Mouse (Mus musculus): ENCODE data around the gene Ptprn2. TPM values are rescaled to one million over a fixed set of nuclear protein-coding genes. Genes with fewer than 3 reads are reported as not detected.

Gene Ptprn2
- polyA plus RNA-seq, 1 experiment from 2014 or later: 22.1 TPM

GRCm38 (mm10) chr12:116533281-116533680 is 47.8 kb downstream of the Ptprn2 start:
- ATAC-seq (replicated peaks): no peak
- Histone ChIP-seq H3K9me3 (no peaks in the 10 kb centered on the region), H3K27ac (no peak overlapping the region), H3K4me1 (no peaks in the 10 kb centered on the region), H3K4me2 (no peak overlapping the region), H3K36me3 (replicated peaks) (no peaks in the 10 kb centered on the region), H3K4me3 (no peak overlapping the region), H3K27me3 (replicated peaks) (no peaks in the 10 kb centered on the region), H3K9ac (no peak overlapping the region)

GRCm38 (mm10) chr12:116539305-116539704 is 53.8 kb downstream of the Ptprn2 start:
- Histone ChIP-seq H3K4me3 (no peak overlapping the region), H3K27me3 (replicated peaks) (no peaks in the 10 kb centered on the region), H3K4me2 (no peak overlapping the region), H3K27ac (no peak overlapping the region), H3K4me1 (no peaks in the 10 kb centered on the region), H3K9me3 (no peaks in the 10 kb centered on the region), H3K36me3 (replicated peaks) (no peaks in the 10 kb centered on the region), H3K9ac (no peak overlapping the region)
- 85% methylated on average over 1 of the region's 1 CpGs for WGBS
- ATAC-seq (replicated peaks): no peak

DNA sequence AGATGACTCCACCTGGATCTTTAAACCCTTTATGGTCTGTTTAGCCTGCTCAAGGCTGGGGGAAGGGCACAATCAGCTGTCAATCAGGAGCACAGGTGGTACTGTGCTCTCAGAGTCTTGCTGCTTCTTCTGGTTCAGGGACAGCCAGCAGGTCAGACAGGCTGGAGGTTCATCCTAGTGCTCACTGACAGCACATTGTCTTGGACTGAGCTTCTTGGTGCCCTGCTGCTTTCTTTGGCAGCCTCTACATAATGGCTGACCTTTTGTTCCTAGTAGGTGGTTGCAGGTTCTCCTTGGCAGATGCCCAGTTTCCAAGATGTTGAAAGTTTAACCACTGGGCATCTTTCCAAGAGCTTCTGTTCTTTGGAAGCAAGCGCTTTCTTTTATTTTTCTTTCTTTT is 55.1 kb downstream of the Ptprn2 start:
- Histone ChIP-seq H3K9me3 (no peaks in the 10 kb centered on the region), H3K27me3 (replicated peaks) (no peaks in the 10 kb centered on the region), H3K27ac (no peak overlapping the region), H3K4me1 (no peaks in the 10 kb centered on the region), H3K9ac (no peak overlapping the region), H3K36me3 (replicated peaks) (no peaks in the 10 kb centered on the region), H3K4me2 (no peak overlapping the region), H3K4me3 (no peak overlapping the region)
- no peak for ATAC-seq (replicated peaks)
- 79% methylated on average over 1 of the region's 1 CpGs for WGBS

- no peaks in the 10 kb centered on the region for H3K4me1 ChIP-seq
- no peak overlapping the region for H3K4me3 ChIP-seq
- 0 out of 2 replicates have a peak, but pooled peaks have one; percentile 54 for ATAC-seq (replicated peaks)
- no peaks in the 10 kb centered on the region for H3K36me3 ChIP-seq (replicated peaks)
- H3K27ac ChIP-seq: no peak overlapping the region
- H3K9me3 ChIP-seq: no peaks in the 10 kb centered on the region
- no peak overlapping the region for H3K9ac ChIP-seq
- no peaks in the 10 kb centered on the region for H3K27me3 ChIP-seq (replicated peaks)
- no peak overlapping the region for H3K4me2 ChIP-seq
- 70% methylated on average over 1 of the region's 1 CpGs for WGBS
These were observed 64.5 kb downstream of the Ptprn2 start for GRCm38 (mm10) chr12:116550031-116550430.

DNA sequence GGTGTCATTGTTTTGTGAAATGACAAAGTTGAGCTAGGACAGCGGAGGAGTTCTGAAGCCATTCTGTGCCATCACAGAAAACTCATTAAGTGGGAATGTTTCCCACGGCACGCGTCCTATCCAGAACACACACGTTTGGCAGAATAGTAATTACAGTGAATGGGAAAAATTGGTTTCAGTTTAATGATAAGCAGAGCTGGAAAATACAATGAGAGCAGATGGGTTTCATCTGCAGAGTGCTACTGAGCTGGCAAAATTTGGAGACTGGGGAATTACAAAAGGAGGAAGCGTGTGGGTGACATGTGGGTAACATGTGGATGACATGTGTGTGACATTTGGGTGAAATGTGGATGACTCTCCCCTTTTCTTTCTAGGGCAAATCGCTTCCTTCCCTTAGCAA is 66.0 kb downstream of the Ptprn2 start:
- 82% methylated on average over 7 of the region's 7 CpGs for WGBS
- H3K4me1 ChIP-seq: no peaks in the 10 kb centered on the region
- no peaks in the 10 kb centered on the region for H3K9me3 ChIP-seq

GRCm38 (mm10) chr12:116552306-116552705 is 66.8 kb downstream of the Ptprn2 start:
- no peaks in the 10 kb centered on the region for H3K36me3 ChIP-seq (replicated peaks)
- H3K27me3 ChIP-seq (replicated peaks): no peaks in the 10 kb centered on the region
- no peaks in the 10 kb centered on the region for H3K4me1 ChIP-seq
- H3K9me3 ChIP-seq: no peaks in the 10 kb centered on the region
- 85% methylated on average over 2 of the region's 2 CpGs for WGBS
- no peak overlapping the region for H3K9ac ChIP-seq
- no peak for ATAC-seq (replicated peaks)
- H3K27ac ChIP-seq: no peak overlapping the region
- no peak overlapping the region for H3K4me3 ChIP-seq
- H3K4me2 ChIP-seq: no peak overlapping the region

More for the DNA sequence above, 66.0 kb downstream of the Ptprn2 start:
- Histone ChIP-seq H3K4me3 (no peak overlapping the region), H3K36me3 (replicated peaks) (no peaks in the 10 kb centered on the region), H3K4me2 (no peak overlapping the region), H3K9ac (no peak overlapping the region), H3K27ac (no peak overlapping the region), H3K27me3 (replicated peaks) (no peaks in the 10 kb centered on the region)
- ATAC-seq (replicated peaks): no peak

DNA sequence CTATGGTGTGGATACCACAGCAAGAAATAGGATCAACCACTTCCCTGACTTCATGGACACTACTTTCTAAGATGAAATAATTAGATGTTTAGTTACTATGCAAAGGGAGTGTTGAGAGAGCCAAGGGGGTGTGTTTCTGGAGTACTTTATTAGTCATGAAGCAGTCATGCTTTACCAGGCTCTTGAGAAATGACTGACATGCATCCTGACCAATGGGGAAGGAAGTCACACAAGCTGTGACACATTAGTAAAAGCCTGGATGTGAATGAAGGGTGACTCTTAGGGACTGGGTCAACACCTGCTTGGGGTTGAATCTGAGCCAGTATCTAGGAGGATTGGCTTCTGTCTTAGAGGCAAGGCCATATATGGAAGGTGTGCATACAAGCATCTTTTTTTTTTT is 67.8 kb downstream of the Ptprn2 start:
- Histone ChIP-seq H3K4me2 (no peak overlapping the region), H3K9me3 (no peaks in the 10 kb centered on the region), H3K9ac (no peak overlapping the region), H3K4me1 (no peaks in the 10 kb centered on the region), H3K27ac (no peak overlapping the region), H3K27me3 (replicated peaks) (no peaks in the 10 kb centered on the region), H3K36me3 (replicated peaks) (no peaks in the 10 kb centered on the region), H3K4me3 (no peak overlapping the region)
- ATAC-seq (replicated peaks): no peak

- H3K4me3 ChIP-seq: no peak overlapping the region
- 78% methylated on average over 4 of the region's 4 CpGs for WGBS
- no peaks in the 10 kb centered on the region for H3K27me3 ChIP-seq (replicated peaks)
- H3K4me2 ChIP-seq: no peak overlapping the region
- H3K9ac ChIP-seq: no peak overlapping the region
- ATAC-seq (replicated peaks): no peak
- no peaks in the 10 kb centered on the region for H3K9me3 ChIP-seq
- no peaks in the 10 kb centered on the region for H3K36me3 ChIP-seq (replicated peaks)
- no peak overlapping the region for H3K27ac ChIP-seq
- no peaks in the 10 kb centered on the region for H3K4me1 ChIP-seq
These were observed 70.4 kb downstream of the Ptprn2 start for GRCm38 (mm10) chr12:116555964-116556363.

- WGBS: 84% methylated on average over 8 of the region's 8 CpGs
- Histone ChIP-seq H3K9me3 (no peaks in the 10 kb centered on the region), H3K9ac (no peak overlapping the region), H3K27ac (no peak overlapping the region), H3K4me2 (no peak overlapping the region), H3K4me3 (no peak overlapping the region), H3K4me1 (no peaks in the 10 kb centered on the region), H3K27me3 (replicated peaks) (no peaks in the 10 kb centered on the region), H3K36me3 (replicated peaks) (no peaks in the 10 kb centered on the region)
- ATAC-seq (replicated peaks): no peak
These were observed 78.9 kb downstream of the Ptprn2 start for GRCm38 (mm10) chr12:116564441-116564840.

GRCm38 (mm10) chr12:116566672-116567071 is 81.2 kb downstream of the Ptprn2 start:
- no peak for ATAC-seq (replicated peaks)
- no peaks in the 10 kb centered on the region for H3K27me3 ChIP-seq (replicated peaks)
- H3K9ac ChIP-seq: no peak overlapping the region
- H3K4me1 ChIP-seq: no peaks in the 10 kb centered on the region
- H3K36me3 ChIP-seq (replicated peaks): no peaks in the 10 kb centered on the region
- H3K4me3 ChIP-seq: no peak overlapping the region
- H3K4me2 ChIP-seq: no peak overlapping the region
- no peak overlapping the region for H3K27ac ChIP-seq
- H3K9me3 ChIP-seq: no peaks in the 10 kb centered on the region
- 77% methylated on average over 1 of the region's 1 CpGs for WGBS

DNA sequence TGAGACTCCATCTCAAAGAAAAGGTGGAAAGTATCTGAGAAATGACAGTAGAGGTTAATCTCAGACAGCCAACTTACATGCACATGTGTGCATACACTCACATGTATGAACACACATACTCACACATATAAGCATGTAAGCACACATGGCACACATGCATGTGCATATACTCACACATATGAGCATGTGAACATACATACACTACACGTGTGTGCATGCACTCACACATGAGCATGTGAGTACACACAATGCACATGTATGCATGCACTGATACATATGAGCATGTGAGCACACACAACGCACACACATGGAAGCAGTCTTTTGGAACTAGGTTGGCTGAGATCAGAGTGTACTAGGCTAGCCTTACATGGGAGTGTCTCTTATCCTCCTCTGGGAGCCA is 81.7 kb downstream of the Ptprn2 start:
- no peak for ATAC-seq (replicated peaks)
- WGBS: 90% methylated on average over 2 of the region's 2 CpGs
- Histone ChIP-seq H3K4me2 (no peak overlapping the region), H3K4me3 (no peak overlapping the region), H3K27me3 (replicated peaks) (no peaks in the 10 kb centered on the region), H3K4me1 (no peaks in the 10 kb centered on the region), H3K36me3 (replicated peaks) (no peaks in the 10 kb centered on the region), H3K9ac (no peak overlapping the region), H3K9me3 (no peaks in the 10 kb centered on the region), H3K27ac (no peak overlapping the region)

GRCm38 (mm10) chr12:116569568-116569967 is 84.0 kb downstream of the Ptprn2 start:
- H3K36me3 ChIP-seq (replicated peaks): no peaks in the 10 kb centered on the region
- H3K4me3 ChIP-seq: no peak overlapping the region
- no peaks in the 10 kb centered on the region for H3K4me1 ChIP-seq
- 78% methylated on average over 1 of the region's 1 CpGs for WGBS
- no peak overlapping the region for H3K9ac ChIP-seq
- ATAC-seq (replicated peaks): no peak
- no peak overlapping the region for H3K4me2 ChIP-seq
- no peak overlapping the region for H3K27ac ChIP-seq
- H3K27me3 ChIP-seq (replicated peaks): no peaks in the 10 kb centered on the region
- H3K9me3 ChIP-seq: no peaks in the 10 kb centered on the region

- Histone ChIP-seq H3K4me2 (no peak overlapping the region), H3K36me3 (replicated peaks) (no peaks in the 10 kb centered on the region), H3K4me3 (no peak overlapping the region), H3K9ac (no peak overlapping the region), H3K27me3 (replicated peaks) (no peaks in the 10 kb centered on the region), H3K27ac (no peak overlapping the region), H3K4me1 (peaks cover 10% of the 10 kb centered on the region; the same call in 1 of the 2 replicates), H3K9me3 (no peaks in the 10 kb centered on the region)
- ATAC-seq (replicated peaks): no peak
- WGBS: 74% methylated on average over 5 of the region's 5 CpGs
These were observed 88.6 kb downstream of the Ptprn2 start for GRCm38 (mm10) chr12:116574102-116574501.

- ATAC-seq (replicated peaks): 0 out of 2 replicates have a peak, but pooled peaks have one; percentile 21
These were observed 89.2 kb downstream of the Ptprn2 start for GRCm38 (mm10) chr12:116574720-116575119.

More at GRCm38 (mm10) chr12:116574720-116575119, 89.2 kb downstream of the Ptprn2 start:
- Histone ChIP-seq H3K36me3 (replicated peaks) (no peaks in the 10 kb centered on the region), H3K27ac (no peak overlapping the region), H3K27me3 (replicated peaks) (no peaks in the 10 kb centered on the region), H3K9me3 (no peaks in the 10 kb centered on the region), H3K4me1 (peaks cover 10% of the 10 kb centered on the region; the same call in 1 of the 2 replicates), H3K9ac (no peak overlapping the region), H3K4me3 (no peak overlapping the region), H3K4me2 (no peak overlapping the region)
- 75% methylated on average over 5 of the region's 5 CpGs for WGBS

Measured in midbrain, embryonic 15.5 days (tissue).